Mouse (Mus musculus): ENCODE data around the gene Cyp2c65.

DNA sequence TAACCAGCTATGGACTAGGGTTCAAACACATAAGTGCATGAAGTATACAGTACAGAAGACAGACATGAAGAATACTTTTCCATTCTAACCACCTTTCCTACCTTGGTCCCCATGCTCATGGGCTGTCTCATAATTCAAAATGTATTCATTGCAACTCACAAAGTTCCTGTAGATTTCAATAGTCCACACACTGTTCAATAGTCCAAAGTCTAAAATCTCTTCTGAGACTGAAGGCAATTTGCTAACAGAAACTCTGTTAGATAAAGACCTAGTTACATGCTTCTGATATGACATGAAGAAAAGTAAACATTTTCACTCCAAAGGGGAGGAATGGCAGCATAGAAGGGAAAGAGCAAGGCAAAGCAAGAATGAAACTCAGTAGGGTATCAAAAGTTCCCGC, 2.9 kb upstream of the Cyp2c65 start:
- TF ChIP-seq CTCF (IDR thresholded peaks at IDR 0.05; ENCODE audit: low read depth) (no peak), EP300 (IDR thresholded peaks at IDR 0.05; ENCODE audit: low read depth) (no peak)
